Comparison of ENCODE assay signal across 8 mouse cellular contexts in the genomic region with DNA sequence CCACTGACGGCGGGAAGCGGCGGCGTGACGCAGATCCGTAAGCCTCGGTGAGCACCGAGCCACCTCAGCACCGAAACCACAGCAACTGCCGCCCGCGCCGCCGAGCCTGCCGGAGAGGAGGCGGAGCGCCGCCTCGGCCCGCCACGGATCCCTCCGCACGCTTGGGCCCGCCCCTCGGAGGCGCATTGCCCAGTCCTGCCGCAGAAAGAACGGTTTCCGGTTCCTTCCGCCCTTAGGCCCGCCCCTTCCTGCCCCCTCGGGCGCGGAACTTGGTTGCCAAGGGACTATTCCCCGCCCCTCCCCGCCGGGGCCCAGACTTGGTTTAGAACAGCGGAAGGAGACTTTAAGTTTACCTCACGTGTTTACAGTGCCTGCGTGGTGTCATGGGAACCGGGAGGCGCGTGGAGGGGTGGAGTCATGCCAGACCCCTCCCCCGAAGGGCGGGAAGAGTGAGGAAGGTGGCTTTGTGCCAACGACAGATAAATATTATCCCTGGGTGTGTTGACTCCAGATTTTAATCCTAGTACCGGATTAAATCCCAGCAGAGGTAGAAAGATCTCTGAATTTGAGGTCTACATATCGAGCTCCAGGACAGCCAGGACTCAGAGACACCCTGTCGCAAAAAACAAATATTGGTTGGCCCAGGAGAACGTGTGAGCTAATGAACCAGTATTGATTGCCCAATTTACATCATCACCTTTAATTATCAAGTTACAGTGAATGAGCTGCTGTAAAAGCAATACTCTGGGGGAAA. TPM values are rescaled to one million over a fixed set of nuclear protein-coding genes. Genes with fewer than 3 reads are reported as not detected.
DNase-seq lines count a peak whose midpoint lies in the region; ATAC-seq lines count a peak whose summit lies in the region.

Gene Cfap20 (minus strand): TSS at position 184 of the 754 bp plus-strand sequence.

- peak within 1 kb of the TSS; percentile 84 for H3K27ac ChIP-seq in hindbrain, embryonic 11.5 days (ENCODE audit: low read depth, low read length)

- H3K9me3 ChIP-seq in hindbrain, embryonic 11.5 days (ENCODE audit: control insufficient read depth, low read length) = no peaks in the 10 kb centered on the region

- H3K27me3 ChIP-seq in hindbrain, embryonic 11.5 days (ENCODE audit: control insufficient read depth, insufficient read depth, low read length) = no peaks in the 10 kb centered on the region

- WGBS in hindbrain, embryonic 11.5 days = 1% methylated on average over 51 of the region's 51 CpGs

- peak; percentile 100 for DNase-seq in Muller cell, postnatal 12 days (ENCODE audit: inconsistent ontology term)
- peak; percentile 99 for DNase-seq in cerebellum, adult 9-11 months
- peak; percentile 97 to 99 for DNase-seq in frontal cortex, adult 2 months (ENCODE audit: extremely low spot score in 1 of 2, low spot score in 1 of 2)
- DNase-seq in hindbrain, embryonic 11.5 days (ENCODE audit: low spot score) = peak; percentile 100
- peak; percentile 99 for DNase-seq in layer of hippocampus, postnatal 10 days (ENCODE audit: low spot score in 2 of 2)
- peak; percentile 100 for DNase-seq in lung, postnatal 10 days
- DNase-seq in ovary, postnatal 36 days (ENCODE audit: low spot score) = peak; percentile 99
- peak; percentile 100 for DNase-seq in thymus, postnatal 25 days

- H3K9ac ChIP-seq in hindbrain, embryonic 11.5 days (ENCODE audit: low read depth, low read length) = peak within 1 kb of the TSS; percentile 90

- H3K4me2 ChIP-seq in hindbrain, embryonic 11.5 days (replicated peaks; ENCODE audit: low read depth, low read length) = peak within 1 kb of the TSS; percentile 83

- peaks cover 6% of the 10 kb centered on the region for H3K4me1 ChIP-seq in hindbrain, embryonic 11.5 days (replicated peaks; ENCODE audit: control insufficient read depth, insufficient read depth, low read length)

- H3K4me3 ChIP-seq in hindbrain, embryonic 11.5 days (ENCODE audit: low read depth, low read length) = peak within 1 kb of the TSS; percentile 82

- ATAC-seq in hindbrain, embryonic 11.5 days (ENCODE audit: low FRiP score) = peak; percentile 97

- H3K36me3 ChIP-seq in hindbrain, embryonic 11.5 days (ENCODE audit: control insufficient read depth, insufficient read depth, low read length) = no peaks in the 10 kb centered on the region

RNA-seq across cellular contexts. Expression of gene Cfap20, which starts in this region (rescaled TPM):
- polyA plus RNA-seq in frontal cortex, adult 2 months (2012; rRNA removed) = 106 and 108 TPM in 2 replicates
- polyA plus RNA-seq in hindbrain, embryonic 11.5 days (2014; fragmentation: Nextera tagmentation; extraction: Ambion mirVana) = 141 and 145 TPM in 2 replicates
- 10 to 100 TPM; 64.1 to 67.9 TPM for total RNA-seq in layer of hippocampus, postnatal 10 days (2021)

Comparison
In these comparisons a context has a peak if more than half of its experiments do, and no peak if none do; other contexts are left out.
1. Peak in every context shown above with its lines: DNase-seq, ATAC-seq, H3K4me3 ChIP-seq and H3K27ac ChIP-seq.